Mouse (Mus musculus): ENCODE data around the gene Spin1.
"Not testable (repeated sequence)": the region's sequence is repeated elsewhere in the genome, so short reads cannot be mapped to it uniquely, and the experiment has no call there.

Gene Spin1

GRCm38 (mm10) chr13:51094323-51095195 is 6.1 kb upstream of the Spin1 start:
- DNase-seq (ENCODE audit: low read depth, low spot score): no peak

GRCm38 (mm10) chr13:51095196-51095715 is 5.4 kb upstream of the Spin1 start:
- no peak for DNase-seq (ENCODE audit: low read depth, low spot score)

GRCm38 (mm10) chr13:51096644-51097043 is 4.0 kb upstream of the Spin1 start:
- DNase-seq (ENCODE audit: low read depth, low spot score): no peak

- no peak for DNase-seq (ENCODE audit: low read depth, low spot score)
These were observed 984 bp upstream of the Spin1 start for GRCm38 (mm10) chr13:51099560-51100232.

DNA sequence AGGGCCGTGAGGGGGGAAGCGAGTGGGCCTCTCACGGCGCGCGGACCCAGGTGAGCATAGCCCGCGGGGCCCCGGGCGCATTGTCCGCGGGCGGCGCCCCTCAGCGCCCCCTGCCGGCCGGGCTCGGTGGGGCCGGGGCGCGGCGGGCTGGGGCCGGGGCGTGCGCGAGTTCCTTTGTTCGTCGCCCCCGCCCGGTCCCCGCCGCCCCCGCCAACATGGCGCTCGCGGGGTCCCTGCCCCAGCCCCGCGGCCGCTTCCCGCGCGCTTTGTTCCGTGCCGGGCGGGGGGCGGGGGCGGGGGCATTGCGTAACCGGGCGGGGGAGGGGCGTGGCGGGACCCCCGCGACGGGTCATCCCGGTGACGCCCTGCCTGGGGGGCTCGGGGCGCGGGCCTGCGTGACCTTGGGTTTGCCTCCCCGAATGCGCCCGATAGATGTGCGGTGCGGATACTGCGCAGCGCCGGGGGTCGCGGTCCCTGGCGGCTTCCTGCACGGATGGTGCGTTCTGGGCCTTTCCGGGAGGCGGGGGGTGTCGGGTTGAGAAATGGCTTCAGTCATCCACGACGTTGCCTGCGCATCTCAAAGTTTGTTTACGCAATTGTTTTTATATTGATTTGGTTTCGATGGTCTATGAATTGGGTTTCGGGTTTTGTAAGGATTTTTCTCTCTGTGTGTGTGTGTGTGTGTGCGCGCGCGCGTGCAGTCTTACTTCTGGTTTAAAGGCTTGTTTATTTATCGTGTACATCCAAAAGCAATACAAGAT is 516 bp downstream of the Spin1 start:
- DNase-seq (ENCODE audit: low read depth, low spot score): no peak

- no peak for DNase-seq (ENCODE audit: low read depth, low spot score)
These were observed 1.1 kb downstream of the Spin1 start for GRCm38 (mm10) chr13:51101777-51102132.

DNA sequence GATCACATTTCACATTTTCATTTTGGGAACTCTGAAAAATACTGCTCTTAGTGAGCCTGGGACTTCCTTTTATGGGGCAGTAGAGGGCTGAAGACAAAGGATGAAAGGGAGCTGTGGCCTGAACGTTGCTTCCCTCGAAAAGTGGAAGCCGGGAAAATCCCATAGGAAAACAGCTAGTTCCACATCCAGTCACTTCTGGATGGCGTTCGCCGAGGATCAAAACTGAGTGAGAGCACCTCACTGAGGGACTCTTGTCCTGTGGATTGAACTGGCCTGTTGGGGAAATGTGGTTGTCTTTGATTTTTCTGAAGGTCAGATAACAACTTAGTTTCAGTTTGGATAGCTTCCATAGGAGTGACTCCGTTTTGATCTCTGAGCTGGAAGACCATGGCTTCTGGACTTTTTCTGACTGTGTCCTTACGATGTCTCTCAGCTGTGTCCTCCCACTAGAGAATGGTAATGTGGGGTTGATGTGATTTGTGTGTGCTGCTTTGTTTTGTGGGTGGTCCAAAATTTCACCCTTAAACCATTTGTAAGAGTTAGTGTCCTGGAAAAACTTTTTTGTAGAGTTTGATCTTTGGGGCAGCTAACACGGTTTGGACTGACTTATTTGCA is 2.5 kb downstream of the Spin1 start:
- no peak for DNase-seq (ENCODE audit: low read depth, low spot score)

DNA sequence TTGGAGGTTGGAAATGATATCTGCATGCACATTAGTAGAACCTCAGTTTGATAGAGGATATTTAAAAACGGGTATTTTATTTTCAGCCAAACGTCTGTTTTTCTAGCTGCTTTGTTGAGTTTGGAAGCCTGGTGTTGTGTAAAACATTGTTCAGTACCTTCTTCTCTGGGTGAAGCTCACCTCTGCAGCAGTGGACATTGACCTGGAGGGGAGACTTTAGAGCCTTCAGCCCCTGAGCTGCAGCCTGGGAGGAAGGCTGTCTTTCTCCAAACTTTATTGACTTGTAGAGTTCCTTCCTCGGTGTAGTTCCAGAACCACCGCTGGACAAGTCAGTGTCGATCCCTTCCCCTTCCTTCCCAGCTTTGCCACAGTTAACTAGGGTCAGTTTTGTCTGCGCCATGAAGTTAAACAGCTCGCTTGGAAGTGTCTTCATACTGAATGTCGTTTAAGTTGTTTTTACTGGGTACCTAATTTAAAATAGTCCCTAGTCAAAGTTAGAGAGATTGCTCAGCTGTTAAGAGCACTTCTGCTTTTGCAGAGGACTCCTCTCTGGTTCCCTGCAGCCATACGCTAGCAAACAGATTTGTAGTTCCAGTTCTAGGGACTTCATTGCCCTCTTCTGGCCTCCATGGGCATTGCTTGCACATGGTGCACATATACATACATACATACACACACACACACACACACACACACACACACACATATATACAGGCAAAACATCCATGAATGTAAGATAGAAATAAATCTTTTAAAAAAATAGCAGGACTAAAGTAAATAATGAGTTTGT is 3.4 kb downstream of the Spin1 start:
- DNase-seq (ENCODE audit: low read depth, low spot score): no peak

GRCm38 (mm10) chr13:51105861-51106655 is 5.4 kb downstream of the Spin1 start:
- no peak for DNase-seq (ENCODE audit: low read depth, low spot score)

DNA sequence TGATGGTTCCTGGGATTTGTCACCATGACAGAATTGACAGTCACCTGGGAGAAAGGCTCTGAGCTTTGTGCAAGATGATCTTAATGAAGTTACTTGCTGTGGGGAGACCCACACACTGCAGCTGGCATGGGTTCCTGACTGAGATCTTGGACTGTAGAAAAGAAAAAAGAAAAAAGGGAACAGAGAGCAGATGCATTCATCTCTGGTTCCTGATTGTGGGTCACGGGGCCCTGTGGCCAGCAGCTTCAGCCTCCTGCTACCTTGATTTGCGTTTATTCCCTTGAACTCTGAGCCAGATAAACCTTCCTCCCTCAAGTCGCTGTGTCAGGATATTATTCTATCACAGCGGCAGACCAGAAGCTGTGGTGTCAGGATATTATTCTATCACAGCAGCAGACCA is 6.1 kb downstream of the Spin1 start:
- DNase-seq (ENCODE audit: low read depth, low spot score): no peak

- no peak for DNase-seq (ENCODE audit: low read depth, low spot score)
These were observed 8.8 kb downstream of the Spin1 start for GRCm38 (mm10) chr13:51109517-51109916.

DNA sequence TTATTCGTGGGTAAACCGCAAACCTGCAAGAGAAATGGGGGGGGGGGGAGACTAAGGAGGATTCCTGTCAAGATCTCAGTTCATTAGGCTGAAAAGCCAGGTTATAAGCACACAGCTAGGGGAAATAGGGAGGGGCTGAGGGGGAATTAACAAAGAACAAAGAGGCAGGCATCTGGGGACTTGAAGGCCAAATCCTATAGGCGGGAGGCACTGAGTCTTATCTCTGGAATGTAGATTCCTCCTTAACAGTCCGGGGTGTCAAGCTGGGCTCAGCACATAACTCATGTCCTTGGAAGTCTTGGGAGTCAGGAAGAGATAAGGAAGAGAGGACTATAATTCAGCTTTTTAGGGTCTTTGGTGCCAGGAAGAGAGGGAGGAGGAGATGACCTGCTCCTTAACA is 13.7 kb downstream of the Spin1 start:
- not testable (repeated sequence) for DNase-seq (ENCODE audit: low read depth, low spot score)

- no peak for DNase-seq (ENCODE audit: low read depth, low spot score)
These were observed 15.1 kb downstream of the Spin1 start for GRCm38 (mm10) chr13:51115762-51116161.

DNA sequence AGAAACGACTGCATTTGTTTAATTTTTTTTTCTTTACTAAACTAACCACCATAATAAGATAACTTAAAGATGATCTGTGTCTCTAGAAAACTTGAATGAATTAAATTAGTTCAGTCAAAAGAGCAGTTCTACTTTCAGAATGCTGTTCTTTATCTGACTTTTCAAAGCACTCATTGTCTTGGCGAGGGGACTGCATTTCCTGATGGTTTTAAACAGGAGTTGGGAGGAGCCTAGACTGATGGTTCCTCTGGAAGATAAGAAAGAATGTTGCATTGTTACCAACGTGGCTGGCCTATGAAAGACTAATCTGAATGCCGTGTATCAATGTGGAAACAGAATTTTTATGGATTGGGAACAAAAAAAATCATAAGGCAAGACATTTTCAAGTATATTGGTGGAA is 20.1 kb downstream of the Spin1 start:
- DNase-seq (ENCODE audit: low read depth, low spot score): no peak

- no peak for DNase-seq (ENCODE audit: low read depth, low spot score)
These were observed 21.3 kb downstream of the Spin1 start for GRCm38 (mm10) chr13:51121966-51122365.

GRCm38 (mm10) chr13:51122771-51123170 is 22.1 kb downstream of the Spin1 start:
- no peak for DNase-seq (ENCODE audit: low read depth, low spot score)

DNA sequence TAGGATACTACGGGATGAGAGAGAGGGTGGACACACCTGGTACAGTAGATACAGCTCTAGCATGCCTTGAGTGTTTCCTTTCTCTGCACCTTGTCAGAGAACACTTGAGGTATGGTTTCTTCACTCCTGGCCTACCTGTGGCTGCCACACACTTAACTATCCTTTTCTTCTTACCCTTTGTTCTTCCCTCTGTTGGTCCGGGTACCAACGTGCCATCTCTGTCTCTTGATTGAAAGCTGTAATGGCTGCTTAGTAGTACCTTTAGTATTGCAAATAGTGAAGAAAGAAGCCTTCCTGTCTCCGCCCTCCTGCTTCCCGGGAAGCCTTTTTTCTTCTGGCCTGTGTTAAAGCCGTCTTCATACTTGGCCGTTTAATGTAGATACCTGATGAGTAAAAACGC is 24.7 kb downstream of the Spin1 start:
- DNase-seq (ENCODE audit: low read depth, low spot score): peak; percentile 45

- no peak for DNase-seq (ENCODE audit: low read depth, low spot score)
These were observed 27.2 kb downstream of the Spin1 start for GRCm38 (mm10) chr13:51127906-51128305.

- no peak for DNase-seq (ENCODE audit: low read depth, low spot score)
These were observed 27.7 kb downstream of the Spin1 start for GRCm38 (mm10) chr13:51128417-51128816.

- DNase-seq (ENCODE audit: low read depth, low spot score): no peak
These were observed 30.5 kb downstream of the Spin1 start for GRCm38 (mm10) chr13:51131179-51131578.

All from WW6 (cell line).